ENCODE assay signal across 10 mouse cellular contexts in the genomic region with DNA sequence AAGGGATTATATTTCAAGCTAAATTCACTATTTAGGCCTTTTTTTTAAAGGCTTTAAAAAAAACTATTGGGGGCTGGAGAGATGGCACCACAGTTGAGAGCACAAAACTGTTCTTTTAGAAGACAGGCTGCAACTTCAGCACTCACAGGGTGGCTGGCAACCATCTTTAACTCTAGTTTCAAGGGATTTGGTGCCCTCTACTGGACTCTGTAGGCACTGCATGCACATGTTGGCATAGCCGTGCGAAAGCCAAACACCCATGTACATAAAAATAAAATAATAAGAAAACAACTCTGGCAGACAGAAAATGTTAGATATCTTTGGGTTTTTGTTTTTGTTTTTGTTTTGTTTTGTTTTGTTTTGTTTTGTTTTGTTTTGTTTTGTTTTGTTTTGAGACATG. TPM values are rescaled to one million over a fixed set of nuclear protein-coding genes. Genes with fewer than 3 reads are reported as not detected.
DNase-seq lines count a peak whose midpoint lies in the region; ATAC-seq and TF ChIP-seq lines count a peak whose summit lies in the region.
"Had no signal": no experiment of that assay in that cellular context is flagged by ENCODE, and none has a peak within 500 bp of the region (broad histone marks: within the 10 kb centered on the region; RNA-seq: fewer than 3 reads in every experiment).

No protein-coding gene starts in this region.

- intact Hi-C loops in left cerebral cortex, adult 2 months (cut with DNase I) = loop anchor here (1.0 to 5.0 kb wide), 3 partner anchors 202 to 341 kb away; no protein-coding TSS in a partner anchor

- no peak for TF ChIP-seq POLR2A in thymus, adult 2 months (IDR thresholded peaks at IDR 0.05; ENCODE audit: control insufficient read depth, extremely low read depth, insufficient read depth, low read length, poor library complexity)

- no peak overlapping the region for H3K4me2 ChIP-seq in hindbrain, embryonic 14.5 days (replicated peaks)
- no peak overlapping the region for H3K4me2 ChIP-seq in hindbrain, embryonic 16.5 days (ENCODE audit: low read length)
- H3K4me2 ChIP-seq: neural tube, embryonic 13.5 days had no signal

- H3K27me3 ChIP-seq in hindbrain, embryonic 14.5 days (ENCODE audit: control insufficient read depth, insufficient read depth, low read length) = no peaks in the 10 kb centered on the region
- H3K27me3 ChIP-seq in hindbrain, embryonic 16.5 days (replicated peaks; ENCODE audit: control insufficient read depth, insufficient read depth, low read length) = no peaks in the 10 kb centered on the region
- no peaks in the 10 kb centered on the region for H3K27me3 ChIP-seq in thymus, adult 2 months (ENCODE audit: control insufficient read depth, insufficient read depth, low read length)
- H3K27me3 ChIP-seq: neural tube, embryonic 13.5 days had no signal

- no peaks in the 10 kb centered on the region for H3K36me3 ChIP-seq in hindbrain, embryonic 14.5 days (replicated peaks; ENCODE audit: control insufficient read depth, insufficient read depth)
- H3K36me3 ChIP-seq in hindbrain, embryonic 16.5 days (ENCODE audit: control insufficient read depth, insufficient read depth, low read length) = no peaks in the 10 kb centered on the region
- H3K36me3 ChIP-seq in thymus, adult 2 months (ENCODE audit: control insufficient read depth, insufficient read depth, low read length) = no peaks in the 10 kb centered on the region
- H3K36me3 ChIP-seq: neural tube, embryonic 13.5 days had no signal

- 21% methylated on average over 2 of the region's 2 CpGs for WGBS in hindbrain, embryonic 14.5 days
- WGBS in hindbrain, embryonic 16.5 days = 24% methylated on average over 2 of the region's 2 CpGs
- 20% methylated on average over 2 of the region's 2 CpGs for WGBS in thymus, adult 2 months

- no peaks in the 10 kb centered on the region for H3K9me3 ChIP-seq in hindbrain, embryonic 14.5 days (ENCODE audit: control insufficient read depth, low read length)
- H3K9me3 ChIP-seq in hindbrain, embryonic 16.5 days (ENCODE audit: control insufficient read depth, low read length) = 0 out of 2 replicates have a peak, but pooled peaks cover 2% of the 10 kb centered on the region
- H3K9me3 ChIP-seq: neural tube, embryonic 13.5 days had no signal

- peak; percentile 84 for TF ChIP-seq CTCF in left cerebral cortex, adult 2 months (IDR thresholded peaks at IDR 0.05)
- TF ChIP-seq CTCF in thymus, adult 2 months (IDR thresholded peaks at IDR 0.05; ENCODE audit: borderline replicate concordance, control insufficient read depth, extremely low read depth, insufficient read depth, low read length, poor library complexity) = no peak

- ATAC-seq in hindbrain, embryonic 14.5 days (ENCODE audit: low FRiP score) = no peak
- no peak for ATAC-seq in hindbrain, embryonic 16.5 days

- no peak overlapping the region for H3K27ac ChIP-seq in hindbrain, embryonic 14.5 days
- no peak overlapping the region for H3K27ac ChIP-seq in hindbrain, embryonic 16.5 days (ENCODE audit: low read depth, low read length)
- H3K27ac ChIP-seq in left cerebral cortex, adult 2 months = no peak overlapping the region
- H3K27ac ChIP-seq in thymus, adult 2 months (ENCODE audit: control insufficient read depth, insufficient read depth, low read length) = no peak overlapping the region
- H3K27ac ChIP-seq: neural tube, embryonic 13.5 days had no signal

- peaks cover 11% of the 10 kb centered on the region for H3K4me1 ChIP-seq in hindbrain, embryonic 14.5 days (replicated peaks; ENCODE audit: control insufficient read depth, insufficient read depth, low read length)
- H3K4me1 ChIP-seq in hindbrain, embryonic 16.5 days (ENCODE audit: control insufficient read depth, insufficient read depth, low read depth, low read length) = peaks cover 8% of the 10 kb centered on the region
- 0 out of 2 replicates have a peak, but pooled peaks cover 7% of the 10 kb centered on the region for H3K4me1 ChIP-seq in thymus, adult 2 months (replicated peaks; ENCODE audit: control insufficient read depth, insufficient read depth, low read length)

- no peak overlapping the region for H3K4me3 ChIP-seq in hindbrain, embryonic 14.5 days (replicated peaks; ENCODE audit: low read length)
- H3K4me3 ChIP-seq in hindbrain, embryonic 16.5 days (ENCODE audit: low read length) = no peak overlapping the region
- no peak overlapping the region for H3K4me3 ChIP-seq in left cerebral cortex, adult 2 months
- no peak overlapping the region for H3K4me3 ChIP-seq in thymus, adult 2 months (ENCODE audit: control insufficient read depth, insufficient read depth, low read length)
- H3K4me3 ChIP-seq: erythroblast, embryonic 14.5 days; neural tube, embryonic 13.5 days had no signal

- DNase-seq in hindbrain, embryonic 14.5 days (ENCODE audit: low spot score) = peak; percentile 80
- DNase-seq in T-cell, adult 2 months (ENCODE audit: low spot score) = peak; percentile 77
- DNase-seq in cerebellum, postnatal 25 days = peak; percentile 76 to 87
- DNase-seq in heart, adult 9 months (ENCODE audit: low spot score in 2 of 2) = peak; percentile 32 to 71
- peak; percentile 47 to 61 for DNase-seq in left cerebral cortex, adult 2 months (ENCODE audit: extremely low spot score in 1 of 2, low spot score in 2 of 2)
- peak; percentile 91 for DNase-seq in naive thymus-derived CD4-positive, alpha-beta T cell, adult 2 months (ENCODE audit: low read depth)
- peak; percentile 84 for DNase-seq in thymus, adult 2 months

- no peak overlapping the region for H3K9ac ChIP-seq in hindbrain, embryonic 14.5 days
- no peak overlapping the region for H3K9ac ChIP-seq in hindbrain, embryonic 16.5 days (ENCODE audit: low read depth, low read length)
- H3K9ac ChIP-seq: neural tube, embryonic 13.5 days had no signal

RNA-seq across cellular contexts. Expression of a gene that starts 3.8 kb away (rescaled TPM):
- 173 and 180 TPM in 2 replicates for polyA plus RNA-seq in hindbrain, embryonic 14.5 days (2014; fragmentation: Nextera tagmentation; extraction: Ambion mirVana)
- 142 and 149 TPM in 2 replicates for polyA plus RNA-seq in hindbrain, embryonic 16.5 days (2015; fragmentation: Nextera tagmentation; extraction: Ambion mirVana)
- 10 to 100 TPM; 45.2 to 49.7 TPM for total RNA-seq in left cerebral cortex, adult 2 months (2021)
- 69.9 and 72.1 TPM in 2 replicates for polyA plus RNA-seq in thymus, adult 2 months (2012; rRNA removed)

RNA-seq across cellular contexts. Expression of a gene that starts 31.7 kb away (rescaled TPM):
- 35.4 and 36.3 TPM in 2 replicates for polyA plus RNA-seq in hindbrain, embryonic 14.5 days (2014; fragmentation: Nextera tagmentation; extraction: Ambion mirVana)
- polyA plus RNA-seq in hindbrain, embryonic 16.5 days (2015; fragmentation: Nextera tagmentation; extraction: Ambion mirVana) = 40.4 and 40.8 TPM in 2 replicates
- 10 to 100 TPM; 35.9 to 36.7 TPM for total RNA-seq in left cerebral cortex, adult 2 months (2021)
- 13.3 and 13.5 TPM in 2 replicates for polyA plus RNA-seq in thymus, adult 2 months (2012; rRNA removed)

RNA-seq across cellular contexts. Expression of a gene that starts 48.0 kb away (rescaled TPM):
- polyA plus RNA-seq in hindbrain, embryonic 14.5 days (2014; fragmentation: Nextera tagmentation; extraction: Ambion mirVana) = 0.73 and 1.7 TPM in 2 replicates
- 1.0 and 1.9 TPM in 2 replicates for polyA plus RNA-seq in hindbrain, embryonic 16.5 days (2015; fragmentation: Nextera tagmentation; extraction: Ambion mirVana)
- total RNA-seq in left cerebral cortex, adult 2 months (2021) = 1 to 10 TPM; 1.0 to 1.4 TPM
- not detected in 2 replicates for polyA plus RNA-seq in thymus, adult 2 months (2012; rRNA removed)
- polyA plus RNA-seq: erythroblast, embryonic 14.5 days had no signal
